Mouse (Mus musculus) kidney, adult 10 weeks (tissue): Measurements from ENCODE around the gene 5730522E02Rik. TPM values are rescaled to one million over a fixed set of nuclear protein-coding genes. Genes with fewer than 3 reads are reported as not detected.

ENCODE experiments used
- polyA plus RNA-seq: library from polyadenylated mRNA; stranded (reverse); fragments of 350-450 nt; fragmentation: Illumina TruSeq; extraction: RNeasy Lipid Tissue Mini Kit (QIAGEN cat#74804); gene quantifications from one replicate; pipeline ENCODE4 v1.2.3, GENCODE M21; 2014; ENCODE audit warnings: low read depth, low replicate concordance

The 5730522E02Rik gene
- polyA plus RNA-seq, result 0.69 TPM

DNA sequence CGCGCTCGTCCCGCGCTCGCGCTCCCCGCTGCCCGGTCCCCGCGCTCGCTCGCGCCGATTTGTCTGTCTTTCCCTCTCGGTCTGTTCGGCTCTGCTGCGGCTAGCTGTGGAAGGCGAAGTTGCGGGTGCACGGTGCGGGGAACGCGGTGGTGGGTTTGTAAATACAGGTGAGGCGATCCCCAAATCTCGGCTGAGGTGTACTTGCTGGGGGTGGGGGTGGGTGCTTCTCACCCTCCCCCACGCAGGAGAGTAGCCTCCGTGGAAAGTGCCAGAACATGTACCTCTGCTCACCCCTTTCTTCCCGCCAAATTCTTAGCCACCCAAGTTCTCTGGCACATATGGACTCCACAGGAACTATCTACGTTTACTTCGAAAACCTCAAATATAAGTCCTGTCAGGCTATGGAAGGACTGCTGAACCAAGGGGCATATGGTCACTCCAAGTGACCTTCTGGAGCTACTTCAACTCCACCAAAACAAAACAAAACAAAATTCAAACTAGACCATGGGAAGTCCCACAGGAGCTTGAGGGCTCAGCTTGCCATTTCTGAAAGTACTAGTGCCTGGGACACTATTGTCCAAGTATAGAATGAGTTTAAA, at the start of gene 5730522E02Rik:
TSS of gene 5730522E02Rik (minus strand) at position 182 of the 599 bp plus-strand sequence.

Other genes with a start within 250 kb of the 5730522E02Rik start
- gene Fancl, start 175.4 kb upstream of the 5730522E02Rik start, polyA plus RNA-seq, result 14.1 TPM